Mouse (Mus musculus) spleen, adult 10 weeks (tissue): Measurements from ENCODE around the gene Ifnlr1. TPM values are rescaled to one million over a fixed set of nuclear protein-coding genes. Genes with fewer than 3 reads are reported as not detected.

Experiments
- polyA plus RNA-seq: library from polyadenylated mRNA; stranded (reverse); fragments of 350-450 nt; fragmentation: Illumina TruSeq; extraction: RNeasy Lipid Tissue Mini Kit (QIAGEN cat#74804); gene quantifications from one replicate; pipeline ENCODE4 v1.2.3, GENCODE M21; 2015; ENCODE audit warnings: low replicate concordance; ENCODE audit not compliant: insufficient read depth

Ifnlr1 gene
- 2.2 TPM for polyA plus RNA-seq

DNA sequence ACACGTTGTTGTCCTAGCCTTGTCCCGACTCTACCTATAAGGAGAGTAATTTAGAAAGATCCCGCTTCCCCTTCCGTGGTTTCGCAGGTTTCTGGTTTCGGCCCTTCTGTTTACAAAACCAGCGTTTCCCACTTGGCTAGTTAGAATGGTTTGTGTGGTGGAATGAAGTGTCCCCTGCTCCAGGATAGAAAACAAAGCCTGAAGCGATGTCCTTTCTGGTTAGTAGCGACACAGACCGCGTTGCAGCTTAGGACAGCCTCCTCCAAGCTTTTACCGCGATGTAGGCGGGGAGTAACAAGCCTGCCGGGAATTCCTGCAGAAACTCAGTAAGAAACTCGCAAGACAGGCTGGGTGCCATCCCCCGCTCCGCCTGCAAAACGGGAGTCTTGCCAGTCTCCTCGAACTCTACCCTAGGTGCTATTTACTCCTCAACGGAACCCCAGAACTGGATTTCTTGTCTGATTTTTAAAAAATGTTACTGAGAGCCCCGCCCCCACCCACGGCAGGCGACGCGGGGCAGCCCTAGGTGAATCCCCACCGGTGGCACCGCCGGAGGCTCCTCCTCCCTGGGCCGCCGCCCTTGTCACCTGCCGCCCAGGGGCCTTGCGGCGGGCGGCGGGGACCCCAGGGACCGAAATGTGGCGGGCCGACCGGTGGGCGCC is at the start of gene Ifnlr1:
Gene Ifnlr1, plus strand, starts transcription at position 382 of the 662 bp plus-strand sequence.

DNA sequence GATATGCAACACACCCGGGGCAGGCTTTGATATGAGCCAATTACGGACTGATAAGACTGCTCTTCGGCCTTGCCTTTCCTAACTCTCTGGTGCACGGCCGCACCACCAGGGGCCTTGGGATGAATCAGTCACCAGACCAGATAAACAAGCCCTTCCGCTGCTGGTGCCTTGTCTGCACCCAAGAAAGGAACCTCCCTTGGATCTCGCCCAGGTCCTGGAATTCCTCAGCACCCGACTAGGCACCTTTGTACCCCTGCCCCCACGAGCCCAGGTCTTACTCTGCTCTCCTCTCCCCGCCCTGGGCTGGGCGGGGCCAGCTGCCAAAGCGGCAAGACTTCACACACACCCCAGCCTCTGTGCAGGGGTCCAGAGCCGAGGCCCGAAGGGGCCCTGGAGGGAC is 41.7 kb downstream of the Ifnlr1 start, which contains the start of gene Il22ra1:
Gene Il22ra1, plus strand, starts transcription at position 356 of the 400 bp plus-strand sequence.

Other genes starting within 250 kb of the Ifnlr1 start
- gene Stpg1, start 191.5 kb upstream of the Ifnlr1 start, polyA plus RNA-seq = not detected
- gene Nipal3, start 191.2 kb upstream of the Ifnlr1 start, polyA plus RNA-seq = 19.2 TPM
- gene Grhl3, start 112.7 kb upstream of the Ifnlr1 start, polyA plus RNA-seq = 0.15 TPM
- not detected for gene Il22ra1, start 41.9 kb downstream of the Ifnlr1 start, polyA plus RNA-seq
- gene Myom3, start 73.4 kb downstream of the Ifnlr1 start, polyA plus RNA-seq = 1.1 TPM
- gene Srsf10, start 169.5 kb downstream of the Ifnlr1 start, polyA plus RNA-seq = 261 TPM
- gene Pnrc2, start 187.6 kb downstream of the Ifnlr1 start, polyA plus RNA-seq = 314 TPM
- 67.7 TPM for gene Cnr2, start 209.1 kb downstream of the Ifnlr1 start, polyA plus RNA-seq
- 265 TPM for gene Fuca1, start 234.4 kb downstream of the Ifnlr1 start, polyA plus RNA-seq